Mouse (Mus musculus) retina, adult 2 months (tissue): ENCODE data around the gene Vmn1r169.
"Not testable (repeated sequence)": the region's sequence is repeated elsewhere in the genome, so short reads cannot be mapped to it uniquely, and the experiment has no call there.

Experiments
- DNase-seq: peaks from one replicate; pipeline ENCODE4 v3.0.0-alpha.2; 2012; ENCODE audit warnings: low read depth, low spot score

The Vmn1r169 gene

DNA sequence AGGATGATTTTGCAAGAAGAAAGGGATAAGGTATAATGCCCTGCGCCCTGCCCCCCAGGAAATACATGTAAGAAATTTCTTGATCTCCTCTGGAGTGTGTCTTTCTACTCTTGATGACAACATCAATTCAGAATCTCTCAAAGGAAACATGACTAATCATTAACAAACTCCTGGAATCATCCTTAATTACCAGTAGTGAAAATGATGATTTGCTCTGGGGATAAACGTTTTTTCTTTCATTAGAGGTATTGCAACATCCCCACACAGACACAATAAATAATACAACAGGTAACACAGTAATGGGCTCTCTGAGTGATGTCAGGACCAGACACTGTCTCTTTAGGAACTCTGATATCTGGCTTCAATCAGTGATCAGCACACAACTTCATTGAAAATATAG, at the start of gene Vmn1r169:
Vmn1r169 (plus strand) TSS at position 301 of the 400 bp plus-strand sequence.
- not testable (repeated sequence) for DNase-seq

DNA sequence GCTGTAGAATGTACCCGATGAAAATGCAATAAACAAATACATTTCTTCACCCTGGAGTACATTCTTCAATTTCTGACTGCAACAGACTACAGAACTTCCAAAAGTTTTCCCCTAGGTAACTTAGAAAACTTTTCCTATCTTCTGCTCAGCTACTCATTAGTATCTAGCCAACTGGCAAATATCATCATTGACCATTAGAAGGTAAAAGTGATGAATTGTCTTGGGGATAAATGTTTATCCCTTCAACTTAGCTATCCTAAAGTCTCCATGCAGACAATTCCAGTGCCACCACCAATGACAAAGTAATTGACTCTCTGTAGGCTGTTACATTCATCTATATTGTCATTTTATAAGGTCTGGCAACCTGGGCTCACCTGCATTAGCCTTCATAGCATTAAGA, 35.9 kb upstream of the Vmn1r169 start, which contains the start of gene Vmn1r168:
Vmn1r168 (plus strand) TSS at position 301 of the 400 bp plus-strand sequence.
- not testable (repeated sequence) for DNase-seq

DNA sequence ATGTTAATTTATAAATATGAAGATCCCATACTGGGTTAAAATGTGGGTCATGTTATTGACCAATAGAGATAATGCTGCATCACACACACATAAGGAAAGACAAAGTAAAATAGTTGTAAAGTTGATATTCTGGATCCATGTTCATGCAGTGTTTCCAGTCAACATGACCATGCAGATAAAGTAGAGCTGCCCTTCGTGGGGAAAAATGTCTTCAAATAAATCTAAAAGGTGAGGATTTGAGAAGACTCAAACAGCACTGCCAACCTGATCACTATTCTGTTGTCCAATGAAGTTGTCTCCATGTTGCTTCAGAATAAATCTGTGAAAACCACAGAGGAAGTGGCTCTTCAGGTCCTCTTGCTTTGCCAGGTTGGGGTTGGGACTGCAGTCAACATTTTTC, 30.5 kb downstream of the Vmn1r169 start, which contains the start of gene Vmn1r170:
Vmn1r170 (plus strand) TSS at position 301 of the 400 bp plus-strand sequence.
- not testable (repeated sequence) for DNase-seq
